Mouse (Mus musculus) hindbrain, embryonic 14.5 days (tissue): ENCODE measurements around the gene Nt5c. TPM values are rescaled to one million over a fixed set of nuclear protein-coding genes. Genes with fewer than 3 reads are reported as not detected.
"Not testable (repeated sequence)": the region's sequence is repeated elsewhere in the genome, so short reads cannot be mapped to it uniquely, and the experiment has no call there.

Experiments used
- ATAC-seq: fragments of 200-750 bp; cut with Nextera tagmentation; 2 replicates; pipeline ENCODE4 v1.8.0; 2017; ENCODE audit warnings: moderate number of reproducible peaks, mild to moderate bottlenecking, moderate TSS enrichment, moderate library complexity; ENCODE audit not compliant: low FRiP score
- DNase-seq: peaks from one replicate; pipeline ENCODE4 v3.0.0-alpha.2; 2015; ENCODE audit warnings: low spot score
- H3K27ac ChIP-seq: fragments of 300-500 bp; sonication (generic); 2 replicates; pipeline ENCODE4 v1.5.1; 2014; ENCODE audit warnings: mild to moderate bottlenecking, moderate library complexity
- H3K27me3 ChIP-seq: fragments of 300-500 bp; sonication (generic); 2 replicates; pipeline ENCODE4 v1.6.1; 2014; ENCODE audit warnings: mild to moderate bottlenecking, low read length, mixed read lengths; ENCODE audit not compliant: control insufficient read depth, insufficient read depth
- H3K36me3 ChIP-seq: fragments of 300-500 bp; sonication (generic); replicated peaks from 2 replicates; pipeline ENCODE4 v1.6.1; 2014; ENCODE audit not compliant: control insufficient read depth, insufficient read depth
- H3K4me1 ChIP-seq: fragments of 300-500 bp; sonication (generic); replicated peaks from 2 replicates; pipeline ENCODE4 v1.6.1; 2014; ENCODE audit warnings: antibody characterized with exemption, low read length, mixed read lengths; ENCODE audit not compliant: control insufficient read depth, insufficient read depth
- H3K4me2 ChIP-seq: fragments of 300-500 bp; sonication (generic); replicated peaks from 2 replicates; pipeline ENCODE4 v1.6.1; 2014; ENCODE audit warnings: mild to moderate bottlenecking, moderate library complexity
- H3K4me3 ChIP-seq: fragments of 300-500 bp; sonication (generic); replicated peaks from 2 replicates; pipeline ENCODE4 v1.5.1; 2014; ENCODE audit warnings: mild to moderate bottlenecking, low read length
- H3K9ac ChIP-seq: fragments of 300-500 bp; sonication (generic); 2 replicates; pipeline ENCODE4 v1.6.1; 2014
- H3K9me3 ChIP-seq: fragments of 300-500 bp; sonication (generic); 2 replicates; pipeline ENCODE4 v1.6.1; 2016; ENCODE audit warnings: low read length; ENCODE audit not compliant: control insufficient read depth
- WGBS: fragments of 180-500 bp; shearing (Covaris S2); extraction: QIAGEN DNeasy Blood & Tissue Kit; methylation state at CpG from one replicate; pipeline ENCODE4 v1.1.7; 2014; 5-methylcytosine and 5-hydroxymethylcytosine counted together
- polyA plus RNA-seq: library from polyadenylated mRNA; unstranded; fragments of >200 nt; fragmentation: Nextera tagmentation; extraction: Ambion mirVana; gene quantifications from 2 replicates; pipeline ENCODE4 v1.2.1, GENCODE M21; 2014

Gene Nt5c
- polyA plus RNA-seq, 1 experiment from 2014 or later, result 98.0 TPM

DNA sequence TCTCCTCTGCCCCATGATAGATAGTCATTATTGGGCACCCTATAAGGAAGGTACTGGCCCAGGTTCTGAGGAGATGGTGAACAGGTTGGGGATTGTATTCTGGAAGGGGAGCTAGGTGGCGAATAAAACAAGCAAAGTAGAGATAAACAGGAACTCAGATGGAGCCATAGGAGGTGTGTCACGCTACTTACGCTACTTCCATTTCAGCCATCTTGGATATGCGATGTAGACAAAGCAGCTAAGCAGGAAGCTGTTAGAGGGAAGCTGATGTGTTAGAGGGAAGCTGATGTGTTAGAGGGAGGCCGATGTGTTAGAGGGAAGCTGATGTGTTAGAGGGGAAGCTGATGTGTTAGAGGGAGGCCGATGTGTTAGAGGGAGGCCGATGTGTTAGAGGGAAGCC, 14.3 kb downstream of the Nt5c start:
- H3K4me2 ChIP-seq, result peak overlapping the region; percentile 97; the same call in 1 of the 2 replicates
- ATAC-seq, H3K27ac ChIP-seq, H3K9me3 ChIP-seq, H3K4me3 ChIP-seq, DNase-seq, H3K9ac ChIP-seq, H3K27me3 ChIP-seq: not testable (repeated sequence)
- peaks cover 11% of the 10 kb centered on the region; the same call in 1 of the 2 replicates for H3K36me3 ChIP-seq
- peaks cover 28% of the 10 kb centered on the region for H3K4me1 ChIP-seq
- 90% methylated on average over 7 of the region's 7 CpGs for WGBS

DNA sequence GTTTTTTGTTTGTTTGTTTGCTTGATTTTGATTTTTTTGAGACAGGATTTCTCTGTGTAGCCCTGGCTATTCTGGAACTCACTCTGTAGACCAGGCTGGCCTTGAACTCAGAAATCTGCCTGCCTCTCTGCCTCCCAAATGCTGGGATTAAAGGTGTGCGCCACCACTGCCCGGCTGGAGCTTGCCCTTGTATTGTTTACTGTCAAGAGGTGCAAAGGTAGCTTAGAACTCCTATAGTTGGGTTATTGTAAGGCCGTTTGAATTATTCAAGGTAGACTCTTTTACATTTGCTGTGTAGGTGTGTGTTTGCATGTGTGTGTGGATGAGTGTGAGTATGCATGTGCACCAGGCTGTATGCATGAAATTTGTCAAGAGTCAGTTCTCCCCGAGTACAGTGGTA, 15.0 kb downstream of the Nt5c start:
- Histone ChIP-seq H3K9ac (0 out of 2 replicates have a peak overlapping the region, but pooled peaks have one; percentile 82), H3K4me3 (peak overlapping the region; percentile 88), H3K4me1 (peaks cover 28% of the 10 kb centered on the region), H3K4me2 (peak overlapping the region; percentile 97)
- H3K9me3 ChIP-seq, H3K36me3 ChIP-seq, H3K27me3 ChIP-seq, ATAC-seq, H3K27ac ChIP-seq, DNase-seq: not testable (repeated sequence)
- 87% methylated on average over 4 of the region's 4 CpGs for WGBS

DNA sequence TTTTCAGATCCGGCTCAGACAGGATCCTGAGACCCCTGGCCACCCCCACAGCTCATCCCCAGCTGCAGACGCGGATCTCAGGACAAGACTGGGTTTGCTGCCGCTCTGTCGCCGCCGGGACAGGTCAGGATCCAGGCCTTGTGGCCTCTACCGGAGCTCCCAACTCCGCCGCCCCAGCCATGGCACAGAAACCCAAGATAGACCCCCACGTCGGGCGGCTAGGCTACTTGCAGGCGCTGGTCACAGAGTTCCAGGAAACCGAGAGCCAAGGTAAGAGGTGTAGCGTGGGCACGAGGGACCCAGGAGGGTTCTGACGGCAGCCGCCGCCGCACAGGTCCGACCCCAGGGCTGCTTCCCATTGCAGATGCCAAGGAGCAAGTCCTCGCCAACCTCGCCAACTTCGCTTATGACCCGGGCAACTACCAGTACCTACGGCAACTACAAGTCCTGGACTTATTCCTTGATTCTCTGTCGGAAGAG, 15.9 kb downstream of the Nt5c start:
- peak overlapping the region; percentile 88 for H3K4me3 ChIP-seq
- peaks cover 28% of the 10 kb centered on the region for H3K4me1 ChIP-seq
- ATAC-seq, result 0 out of 2 replicates have a peak, but pooled peaks have one; percentile 6
- no peaks in the 10 kb centered on the region for H3K27me3 ChIP-seq
- H3K4me2 ChIP-seq, result peak overlapping the region; percentile 97
- H3K9me3 ChIP-seq, result no peaks in the 10 kb centered on the region
- H3K36me3 ChIP-seq, result peaks cover 4% of the 10 kb centered on the region; the same call in 1 of the 2 replicates
- 2% methylated on average over 28 of the region's 28 CpGs for WGBS
- peak overlapping the region; percentile 82 for H3K9ac ChIP-seq
- DNase-seq, result no peak
- H3K27ac ChIP-seq, result peak overlapping the region; percentile 89

DNA sequence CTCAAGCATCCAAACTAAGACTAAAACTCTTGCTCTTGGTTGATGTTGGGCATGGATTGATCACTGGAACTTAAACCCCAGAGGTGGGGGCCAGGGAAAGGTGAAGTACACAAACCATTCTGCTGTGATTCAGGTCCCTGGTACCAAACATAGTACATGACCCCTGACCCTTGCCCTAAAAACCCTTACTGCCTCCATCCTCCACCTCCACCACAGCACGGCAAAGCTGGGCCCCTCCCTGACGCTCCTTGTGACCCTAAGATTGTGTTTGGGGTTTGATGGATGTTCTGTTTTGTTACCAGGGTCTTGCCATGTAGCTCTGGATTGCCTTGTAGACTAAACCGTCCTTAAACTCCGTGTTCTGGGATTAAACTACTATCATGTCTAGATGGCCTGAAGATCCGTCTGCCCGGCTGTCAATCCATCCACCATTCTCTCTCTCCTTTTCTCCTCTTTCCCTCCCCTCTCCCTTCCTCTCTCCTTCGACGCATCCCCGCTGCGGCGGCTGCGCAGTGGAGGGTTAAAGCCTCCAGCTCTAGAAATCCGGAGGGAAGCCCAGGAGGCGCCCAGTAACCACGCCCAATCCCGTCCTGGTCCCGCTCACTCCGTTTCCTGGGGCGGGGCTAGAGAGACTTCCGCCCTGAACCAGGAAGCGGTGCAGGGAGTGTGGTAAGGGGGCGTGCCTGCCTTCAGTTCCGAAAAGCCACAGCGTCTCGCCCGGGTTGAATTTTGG, 16.5 kb downstream of the Nt5c start, which contains the start of gene Armc7:
TSS of gene Armc7 (plus strand) at position 643 of the 733 bp plus-strand sequence.
- ATAC-seq, result peak; percentile 97
- Histone ChIP-seq H3K36me3 (peaks cover 2% of the 10 kb centered on the region; the same call in 1 of the 2 replicates), H3K4me1 (peaks cover 28% of the 10 kb centered on the region), H3K27ac (peak within 1 kb of the TSS; percentile 89), H3K4me2 (peak within 1 kb of the TSS; percentile 97), H3K9me3 (no peaks in the 10 kb centered on the region), H3K4me3 (peak within 1 kb of the TSS; percentile 88), H3K9ac (peak within 1 kb of the TSS; percentile 82), H3K27me3 (no peaks in the 10 kb centered on the region)
- peak; percentile 93 for DNase-seq
- WGBS, result 1% methylated on average over 26 of the region's 26 CpGs

DNA sequence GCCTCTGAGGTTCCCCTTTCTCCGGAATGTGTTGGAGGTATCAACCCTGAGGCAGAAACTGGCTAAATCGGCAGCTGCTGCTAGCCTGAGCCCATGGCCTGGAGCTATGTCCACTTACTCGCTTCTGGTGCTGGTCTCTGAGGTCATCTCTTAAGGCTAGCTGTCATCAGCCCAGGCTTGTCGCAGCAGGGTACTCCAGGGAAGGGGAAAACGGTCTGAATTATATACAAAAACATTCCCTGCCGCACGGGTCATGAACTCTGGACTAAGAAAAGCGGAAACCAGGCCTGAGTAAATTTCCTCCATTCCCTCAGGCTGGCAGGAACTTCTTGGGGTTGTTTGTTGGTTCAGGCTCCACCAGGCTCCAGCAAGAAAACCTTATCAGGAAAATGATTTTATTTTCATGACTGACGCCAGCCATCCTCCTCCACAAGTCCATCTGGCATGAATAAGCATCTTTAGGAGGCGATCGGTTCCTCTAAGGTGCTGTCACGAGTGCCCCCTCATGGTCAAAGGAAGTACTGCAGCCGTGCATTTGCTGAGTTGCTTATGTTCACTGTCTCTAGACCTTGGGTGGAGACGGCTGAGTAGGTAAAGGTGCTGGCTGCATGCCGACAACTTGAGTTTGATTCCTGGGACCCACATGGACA, 17.9 kb downstream of the Nt5c start:
- Histone ChIP-seq H3K4me1 (peaks cover 28% of the 10 kb centered on the region), H3K27me3 (no peaks in the 10 kb centered on the region), H3K27ac (peak overlapping the region; percentile 26; the same call in 1 of the 2 replicates), H3K4me3 (no peak overlapping the region), H3K9me3 (no peaks in the 10 kb centered on the region), H3K9ac (no peak overlapping the region), H3K36me3 (no peaks in the 10 kb centered on the region), H3K4me2 (peak overlapping the region; percentile 23)
- DNase-seq (peak; percentile 98), ATAC-seq (peak; percentile 13; the same call in 1 of the 2 replicates)
- 20% methylated on average over 15 of the region's 15 CpGs for WGBS

DNA sequence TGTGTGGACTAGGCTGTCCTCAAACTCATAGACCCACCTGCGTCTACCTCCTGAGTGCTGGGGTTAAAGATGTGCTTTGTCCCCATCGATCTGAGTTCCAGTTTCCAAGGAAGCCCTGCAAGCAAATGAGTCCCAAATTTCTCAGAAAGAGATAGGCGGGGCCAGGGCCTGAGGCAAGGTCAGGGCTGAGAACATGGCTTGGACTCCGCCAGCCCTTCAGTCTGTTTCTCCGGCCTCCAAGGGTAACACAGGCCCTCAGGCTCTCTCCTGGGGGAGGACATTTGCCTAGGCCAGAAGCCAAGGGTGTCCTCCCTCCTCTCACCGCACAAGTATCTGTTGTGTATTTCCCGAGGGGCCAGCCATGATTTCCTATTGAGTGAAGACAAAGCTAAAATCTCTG, 19.5 kb downstream of the Nt5c start:
- Histone ChIP-seq H3K9ac (no peak overlapping the region), H3K27ac (no peak overlapping the region), H3K4me2 (no peak overlapping the region), H3K36me3 (no peaks in the 10 kb centered on the region), H3K4me1 (peaks cover 25% of the 10 kb centered on the region), H3K4me3 (no peak overlapping the region), H3K9me3 (no peaks in the 10 kb centered on the region), H3K27me3 (no peaks in the 10 kb centered on the region)
- WGBS, result 84% methylated on average over 7 of the region's 7 CpGs
- ATAC-seq (no peak), DNase-seq (no peak)

DNA sequence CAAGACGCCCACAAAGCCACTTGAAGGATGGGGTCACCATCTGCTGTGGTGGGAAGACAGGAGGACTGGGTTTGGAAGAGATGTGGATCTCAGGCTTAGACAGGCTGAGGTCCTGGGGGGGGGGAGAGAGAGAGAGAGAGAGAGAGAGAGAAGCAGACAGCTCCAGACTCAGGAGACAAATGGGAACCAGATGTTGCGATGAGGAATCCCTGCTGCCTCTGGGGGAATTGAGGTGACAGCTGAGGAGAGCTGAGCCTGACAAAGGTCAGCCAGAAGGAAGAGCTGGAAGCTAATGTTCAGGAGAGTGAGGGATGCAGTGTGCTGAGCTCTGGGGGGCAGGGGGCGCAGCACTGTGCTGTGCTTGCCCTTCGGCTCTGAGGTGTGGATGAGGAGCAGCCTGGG, 24.4 kb downstream of the Nt5c start:
- Histone ChIP-seq H3K9me3 (no peaks in the 10 kb centered on the region), H3K27me3 (no peaks in the 10 kb centered on the region), H3K4me3 (no peak overlapping the region), H3K4me2 (no peak overlapping the region), H3K4me1 (no peaks in the 10 kb centered on the region), H3K27ac (no peak overlapping the region), H3K9ac (no peak overlapping the region), H3K36me3 (no peaks in the 10 kb centered on the region)
- ATAC-seq (no peak), DNase-seq (no peak)
- 46% methylated on average over 4 of the region's 4 CpGs for WGBS

DNA sequence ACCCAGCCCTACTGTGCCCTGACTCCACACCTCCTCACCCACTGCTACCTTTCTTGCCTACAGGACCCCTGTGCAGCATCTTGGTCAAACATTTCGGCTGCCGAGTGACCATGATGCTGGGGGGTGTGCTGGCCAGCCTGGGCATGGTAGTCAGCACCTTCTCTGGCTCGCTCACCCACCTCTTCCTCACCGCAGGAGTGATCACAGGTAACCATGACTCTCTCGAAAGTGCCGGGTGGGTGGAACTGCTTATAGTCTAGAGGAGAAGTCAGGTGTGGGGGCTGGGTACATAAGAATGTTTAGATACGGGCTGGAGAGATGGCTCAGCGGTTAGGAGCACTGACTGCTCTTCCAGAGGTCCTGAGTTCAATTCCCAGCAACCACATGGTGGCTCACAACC, 26.8 kb downstream of the Nt5c start:
- H3K4me3 ChIP-seq, result no peak overlapping the region
- 89% methylated on average over 8 of the region's 8 CpGs for WGBS
- no peaks in the 10 kb centered on the region for H3K36me3 ChIP-seq
- ATAC-seq (no peak), DNase-seq (no peak)
- H3K27me3 ChIP-seq, result no peaks in the 10 kb centered on the region
- H3K4me1 ChIP-seq, result no peaks in the 10 kb centered on the region
- no peak overlapping the region for H3K4me2 ChIP-seq
- no peak overlapping the region for H3K27ac ChIP-seq
- no peak overlapping the region for H3K9ac ChIP-seq
- H3K9me3 ChIP-seq, result no peaks in the 10 kb centered on the region

DNA sequence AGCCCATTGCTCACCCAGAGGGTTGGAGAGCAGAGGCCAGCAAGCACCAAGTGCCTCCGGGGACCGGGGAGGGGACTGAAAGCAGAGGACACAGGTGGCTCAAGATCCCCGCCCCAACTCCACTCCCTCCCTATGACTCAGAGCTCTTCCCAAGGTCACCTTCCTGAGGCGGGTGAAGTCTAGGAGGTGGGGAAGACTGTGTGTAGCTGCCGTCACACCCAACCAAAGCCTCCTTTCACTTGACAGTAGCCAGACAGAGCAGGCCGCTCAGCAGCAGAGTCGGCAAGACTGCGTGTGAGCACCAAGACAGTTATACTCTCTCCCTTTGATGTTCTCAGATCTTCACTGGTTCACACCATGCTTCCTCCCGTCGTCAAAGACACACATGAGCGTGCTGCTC, 28.3 kb downstream of the Nt5c start:
- ATAC-seq (no peak), DNase-seq (no peak)
- Histone ChIP-seq H3K27ac (no peak overlapping the region), H3K9me3 (no peaks in the 10 kb centered on the region), H3K27me3 (no peaks in the 10 kb centered on the region), H3K4me3 (no peak overlapping the region), H3K4me2 (no peak overlapping the region), H3K4me1 (no peaks in the 10 kb centered on the region), H3K36me3 (no peaks in the 10 kb centered on the region), H3K9ac (no peak overlapping the region)
- WGBS, result 77% methylated on average over 11 of the region's 11 CpGs
